Mouse (Mus musculus) erythroblast, embryonic 14.5 days (primary cell): ENCODE results near the gene Dab2ip. TPM values are rescaled to one million over a fixed set of nuclear protein-coding genes. Genes with fewer than 3 reads are reported as not detected.

Experiments
- H3K27me3 ChIP-seq: 2 replicates; pipeline ENCODE4 v1.6.1; 2012; ENCODE audit warnings: inconsistent platforms; ENCODE audit not compliant: control insufficient read depth
- H3K36me3 ChIP-seq: 2 replicates; pipeline ENCODE4 v1.6.1; 2012; ENCODE audit warnings: mild to moderate bottlenecking, inconsistent platforms; ENCODE audit not compliant: control insufficient read depth
- H3K4me1 ChIP-seq: 2 replicates; pipeline ENCODE4 v1.6.1; 2012; ENCODE audit warnings: inconsistent platforms; ENCODE audit not compliant: control insufficient read depth
- H3K4me3 ChIP-seq: replicated peaks from 2 replicates; pipeline ENCODE3; 2012; ENCODE audit warnings: moderate library complexity, mild to moderate bottlenecking, inconsistent platforms
- H3K9me3 ChIP-seq: 2 replicates; pipeline ENCODE4 v1.6.1; 2012; ENCODE audit warnings: low read length, inconsistent platforms, mixed read lengths; ENCODE audit not compliant: control insufficient read depth
- GATA1 ChIP-seq: IDR thresholded peaks from 2 replicates; pipeline ENCODE4 v1.6.1; 2012; ENCODE audit warnings: low read length, inconsistent platforms, mixed read lengths
- TAL1 ChIP-seq: IDR thresholded peaks from 3 replicates; pipeline ENCODE4 v1.6.1; 2012; ENCODE audit warnings: low read length, inconsistent platforms, mixed read lengths
- polyA plus RNA-seq: library from polyadenylated mRNA; stranded (reverse); fragments of >175 nt; gene quantifications from 2 replicates; pipeline ENCODE4 v1.2.3, GENCODE M21; 2012

Gene Dab2ip
- polyA plus RNA-seq, 1 experiment, result 0.20 TPM

DNA sequence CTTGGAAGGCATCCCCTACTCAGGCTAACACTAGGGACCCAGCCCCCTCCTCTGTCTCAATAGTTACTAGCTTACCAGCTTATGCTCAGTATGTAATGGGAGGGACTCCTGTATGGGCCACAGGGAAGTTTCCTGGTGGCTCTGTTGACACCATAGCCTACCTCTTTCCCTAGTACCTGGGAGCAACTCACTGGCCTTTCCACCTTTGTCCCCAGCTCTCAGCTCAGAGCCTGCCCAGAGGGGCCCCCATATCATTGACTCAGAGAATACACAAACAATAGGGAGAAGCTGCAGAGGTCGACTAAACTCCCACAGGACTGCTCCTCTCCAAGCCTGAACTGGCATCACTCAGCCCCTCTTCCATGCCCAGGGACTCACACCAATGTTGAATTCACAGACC lies 16.6 kb downstream of the Dab2ip start:
- H3K9me3 ChIP-seq, result no peaks in the 10 kb centered on the region
- H3K36me3 ChIP-seq, result no peaks in the 10 kb centered on the region
- no peak overlapping the region for H3K4me3 ChIP-seq
- peaks cover 18% of the 10 kb centered on the region for H3K27me3 ChIP-seq
- no peak for TF ChIP-seq TAL1
- TF ChIP-seq GATA1, result no peak
- H3K4me1 ChIP-seq, result no peaks in the 10 kb centered on the region

GRCm38 (mm10) chr2:35576675-35577074 lies 18.6 kb downstream of the Dab2ip start:
- peaks cover 39% of the 10 kb centered on the region for H3K27me3 ChIP-seq
- no peak overlapping the region for H3K4me3 ChIP-seq
- H3K9me3 ChIP-seq, result no peaks in the 10 kb centered on the region
- H3K36me3 ChIP-seq, result no peaks in the 10 kb centered on the region
- no peaks in the 10 kb centered on the region for H3K4me1 ChIP-seq
- TF ChIP-seq TAL1 (no peak), GATA1 (no peak)

- Histone ChIP-seq H3K9me3 (no peaks in the 10 kb centered on the region), H3K4me1 (no peaks in the 10 kb centered on the region), H3K27me3 (peaks cover 73% of the 10 kb centered on the region), H3K36me3 (no peaks in the 10 kb centered on the region), H3K4me3 (no peak overlapping the region)
- TF ChIP-seq GATA1, result no peak
- TF ChIP-seq TAL1, result no peak
Observed at GRCm38 (mm10) chr2:35580111-35580510, 22.0 kb downstream of the Dab2ip start.

GRCm38 (mm10) chr2:35581501-35582340 lies 23.7 kb downstream of the Dab2ip start:
- TF ChIP-seq TAL1 (no peak), GATA1 (no peak)
- H3K4me1 ChIP-seq, result no peaks in the 10 kb centered on the region
- H3K4me3 ChIP-seq, result peak overlapping the region; percentile 28
- H3K36me3 ChIP-seq, result no peaks in the 10 kb centered on the region
- H3K9me3 ChIP-seq, result no peaks in the 10 kb centered on the region
- H3K27me3 ChIP-seq, result peaks cover 81% of the 10 kb centered on the region

DNA sequence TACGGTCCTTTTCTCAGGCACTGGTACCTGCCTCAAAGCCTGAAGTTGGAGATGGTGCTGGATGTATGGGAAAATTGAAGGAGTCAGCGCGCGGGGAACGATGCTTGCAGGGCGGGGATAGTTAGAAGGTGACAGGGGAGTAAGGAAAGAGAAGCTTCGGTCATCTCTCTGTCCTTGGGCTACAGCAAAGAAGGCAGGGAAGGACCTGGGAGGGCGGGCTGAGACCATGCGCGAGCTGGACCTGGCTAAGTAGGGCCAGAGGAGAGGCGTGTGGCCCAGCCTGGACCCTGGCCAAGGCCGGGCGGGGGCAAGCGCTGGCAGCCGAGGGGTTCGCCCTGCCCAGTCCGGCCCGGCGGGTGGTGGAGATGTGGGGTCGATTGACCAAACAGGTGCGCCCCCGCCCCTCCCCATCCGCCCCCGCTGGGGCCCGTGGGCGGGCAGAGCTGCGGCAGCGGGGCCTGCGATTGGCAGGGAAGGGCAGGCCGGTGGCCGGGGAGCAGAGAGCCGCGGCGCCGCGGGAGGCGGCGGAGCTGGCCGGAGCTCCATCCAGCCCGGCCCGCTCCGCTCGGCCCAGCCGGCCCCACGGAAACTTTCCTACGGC lies 24.4 kb downstream of the Dab2ip start:
- Histone ChIP-seq H3K36me3 (no peaks in the 10 kb centered on the region), H3K27me3 (peaks cover 81% of the 10 kb centered on the region), H3K4me3 (peak overlapping the region; percentile 33), H3K9me3 (no peaks in the 10 kb centered on the region), H3K4me1 (no peaks in the 10 kb centered on the region)
- no peak for TF ChIP-seq TAL1
- TF ChIP-seq GATA1, result no peak

DNA sequence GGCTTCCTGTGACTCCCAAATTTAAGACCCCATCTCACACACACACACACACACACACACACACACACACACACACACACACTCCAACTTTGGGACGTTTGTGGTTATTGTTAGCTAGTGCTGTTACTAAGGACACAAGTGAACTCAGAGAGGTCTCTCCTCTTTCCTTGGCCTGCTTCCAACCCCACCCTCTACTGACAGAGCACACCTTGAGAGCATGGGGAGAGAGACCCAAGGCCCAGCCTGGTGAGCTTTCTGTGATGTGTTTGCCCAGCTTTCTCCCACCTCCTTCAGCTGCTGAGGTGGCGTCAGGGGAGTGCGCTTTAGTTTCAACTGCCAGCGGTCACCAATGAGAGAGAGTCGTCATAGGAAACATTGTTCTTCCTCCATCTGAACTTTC lies 25.3 kb downstream of the Dab2ip start:
- H3K4me3 ChIP-seq, result no peak overlapping the region
- no peaks in the 10 kb centered on the region for H3K4me1 ChIP-seq
- H3K36me3 ChIP-seq, result no peaks in the 10 kb centered on the region
- peaks cover 81% of the 10 kb centered on the region for H3K27me3 ChIP-seq
- no peak for TF ChIP-seq TAL1
- TF ChIP-seq GATA1, result no peak
- no peaks in the 10 kb centered on the region for H3K9me3 ChIP-seq

DNA sequence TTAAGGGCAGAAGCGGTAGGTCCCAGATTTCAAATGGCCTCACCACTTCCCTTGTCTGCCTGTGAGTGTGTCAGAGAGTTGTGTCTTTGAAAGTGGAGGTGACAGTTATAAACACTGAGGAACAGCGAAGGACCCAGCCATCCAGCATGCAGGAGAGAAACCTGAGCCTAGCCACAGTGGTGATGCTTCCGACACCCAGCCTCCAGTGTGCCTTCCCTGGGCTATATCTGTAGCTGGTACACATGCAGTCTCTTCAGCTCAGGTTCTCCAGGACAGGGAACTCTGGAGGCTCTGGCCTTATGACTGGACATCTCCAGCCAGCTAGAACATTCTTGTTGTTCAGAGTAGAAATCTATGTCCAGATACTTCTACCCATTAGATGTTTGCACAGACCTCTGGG lies 25.9 kb downstream of the Dab2ip start:
- Histone ChIP-seq H3K9me3 (no peaks in the 10 kb centered on the region), H3K4me3 (no peak overlapping the region)

GRCm38 (mm10) chr2:35588368-35588767 lies 30.3 kb downstream of the Dab2ip start:
- Histone ChIP-seq H3K9me3 (no peaks in the 10 kb centered on the region), H3K36me3 (no peaks in the 10 kb centered on the region), H3K27me3 (peaks cover 41% of the 10 kb centered on the region), H3K4me1 (no peaks in the 10 kb centered on the region), H3K4me3 (no peak overlapping the region)
- TF ChIP-seq TAL1, result no peak
- TF ChIP-seq GATA1, result no peak

More for the DNA sequence above, 25.9 kb downstream of the Dab2ip start:
- Histone ChIP-seq H3K36me3 (no peaks in the 10 kb centered on the region), H3K27me3 (peaks cover 82% of the 10 kb centered on the region), H3K4me1 (no peaks in the 10 kb centered on the region)
- TF ChIP-seq GATA1 (no peak), TAL1 (no peak)

DNA sequence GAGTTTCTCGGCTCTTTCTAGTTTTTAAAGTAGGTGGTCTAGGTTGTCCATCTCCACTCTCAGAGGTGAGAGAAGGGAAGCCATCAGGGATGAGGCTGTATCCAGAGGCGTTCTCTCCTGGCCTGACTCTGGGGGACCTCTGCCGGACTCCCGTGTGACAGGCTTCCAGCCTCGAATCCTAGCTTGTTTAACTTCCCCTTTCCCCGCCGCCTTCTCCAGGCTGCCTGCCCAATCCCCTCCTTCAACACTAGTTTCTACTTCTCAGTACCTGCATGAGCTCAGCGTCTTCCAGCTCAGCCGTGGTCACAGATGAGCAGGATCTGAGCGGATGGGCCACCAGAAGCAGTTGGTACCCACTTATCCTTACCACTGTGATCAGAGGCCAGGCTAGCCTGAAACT lies 31.3 kb downstream of the Dab2ip start:
- peaks cover 30% of the 10 kb centered on the region for H3K27me3 ChIP-seq
- no peaks in the 10 kb centered on the region for H3K9me3 ChIP-seq
- H3K4me1 ChIP-seq, result no peaks in the 10 kb centered on the region
- TF ChIP-seq GATA1, result no peak
- TF ChIP-seq TAL1, result no peak
- H3K36me3 ChIP-seq, result no peaks in the 10 kb centered on the region
- H3K4me3 ChIP-seq, result no peak overlapping the region
